Mouse (Mus musculus) gonadal fat pad, adult 2 months (tissue): ENCODE data around the gene Mrpl14. TPM values are rescaled to one million over a fixed set of nuclear protein-coding genes. Genes with fewer than 3 reads are reported as not detected.

Source experiments
- DNase-seq: peaks from one replicate; pipeline ENCODE4 v3.0.0-alpha.2; 2012; ENCODE audit warnings: low read depth
- polyA plus RNA-seq: library from polyadenylated mRNA; depleted of rRNA; stranded (reverse); fragments of >200 nt; gene quantifications from 2 replicates; pipeline ENCODE4 v1.2.3, GENCODE M21; 2012

Mrpl14 gene
- polyA plus RNA-seq, 1 experiment: 123 TPM

GRCm38 (mm10) chr17:45724574-45724921 lies 38.4 kb downstream of the Mrpl14 start:
- no peak for DNase-seq

DNA sequence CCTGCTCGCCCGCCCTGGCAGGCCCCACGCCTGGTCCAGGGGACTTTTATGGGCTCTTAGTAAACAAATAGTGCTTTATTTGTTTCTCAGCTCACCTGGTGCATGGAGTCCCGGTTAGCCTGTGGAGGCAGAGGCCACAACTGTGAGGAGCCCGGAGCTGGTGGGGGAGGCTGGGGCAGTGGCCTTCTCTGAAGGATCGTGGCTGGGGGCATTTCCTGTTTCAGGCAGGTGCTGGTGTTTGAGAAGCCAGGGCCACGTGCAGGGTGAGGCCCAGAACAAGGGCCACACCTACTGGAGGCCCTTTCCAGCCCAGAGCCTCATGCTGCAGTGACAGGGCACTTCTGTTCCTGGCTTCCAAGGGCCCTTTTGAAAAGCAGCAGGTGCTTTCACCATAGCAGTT lies 40.1 kb downstream of the Mrpl14 start:
- DNase-seq: no peak

DNA sequence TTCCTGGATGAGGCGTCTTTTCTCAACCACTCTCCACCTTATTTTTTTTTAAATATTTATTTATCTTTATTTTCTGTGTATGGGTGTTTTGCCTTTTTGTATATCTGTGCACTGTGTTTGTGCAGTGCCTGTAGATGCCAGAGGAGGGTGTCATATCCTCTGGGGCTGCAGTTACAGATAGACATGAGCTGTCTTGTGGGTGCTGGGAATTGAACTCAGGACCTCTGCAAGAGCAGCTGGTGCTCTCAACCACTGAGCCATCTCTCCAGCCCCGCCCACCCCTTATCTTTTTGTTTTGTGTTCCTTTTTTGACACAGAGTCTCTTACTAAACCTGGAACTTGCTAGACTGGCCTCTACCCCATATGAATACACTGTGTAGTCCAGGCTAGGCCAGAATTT lies 41.4 kb downstream of the Mrpl14 start:
- no peak for DNase-seq

- DNase-seq: no peak
Measured at GRCm38 (mm10) chr17:45727983-45728723, 42.0 kb downstream of the Mrpl14 start.

DNA sequence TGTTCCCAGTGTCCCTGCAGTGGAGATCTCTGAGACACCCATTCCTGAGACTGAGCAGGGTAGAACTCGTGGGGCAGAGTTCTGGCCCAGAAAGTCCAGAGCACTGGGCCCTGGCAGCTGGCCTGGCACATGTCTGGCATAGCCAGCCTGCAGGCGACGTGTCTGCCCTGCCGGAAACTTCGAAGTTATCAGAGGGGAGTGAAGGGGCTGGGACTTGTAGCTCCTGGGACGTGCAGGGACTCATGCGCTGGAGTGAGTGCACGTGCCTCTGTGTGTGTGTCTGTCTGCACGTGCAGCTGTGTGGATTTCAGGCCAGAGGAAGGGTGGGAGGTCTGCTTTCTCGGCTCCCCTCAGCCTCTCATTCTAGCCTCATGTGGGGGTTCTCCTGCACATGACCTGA lies 43.3 kb downstream of the Mrpl14 start:
- no peak for DNase-seq

DNA sequence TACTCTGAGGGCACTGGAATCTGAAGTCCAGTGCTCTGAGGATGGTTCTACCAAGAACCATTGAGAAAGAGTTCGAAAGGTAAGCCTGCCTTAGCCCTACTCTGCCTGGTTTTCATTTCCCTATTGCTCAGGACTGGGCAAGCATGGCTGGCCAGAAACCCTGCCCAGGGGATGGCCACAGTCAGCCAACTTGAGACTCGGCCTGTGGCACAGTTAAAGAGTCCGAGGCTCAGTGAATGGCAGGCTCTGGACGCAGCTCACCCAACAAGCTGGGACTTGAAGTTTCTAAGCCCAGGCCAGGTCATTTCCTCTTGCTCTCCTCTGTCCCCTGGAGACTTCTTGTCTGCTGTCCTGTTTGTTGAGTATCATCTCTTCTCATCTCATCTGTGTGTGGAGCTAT lies 44.6 kb downstream of the Mrpl14 start:
- no peak for DNase-seq

GRCm38 (mm10) chr17:45731172-45731864 lies 45.2 kb downstream of the Mrpl14 start:
- no peak for DNase-seq

DNA sequence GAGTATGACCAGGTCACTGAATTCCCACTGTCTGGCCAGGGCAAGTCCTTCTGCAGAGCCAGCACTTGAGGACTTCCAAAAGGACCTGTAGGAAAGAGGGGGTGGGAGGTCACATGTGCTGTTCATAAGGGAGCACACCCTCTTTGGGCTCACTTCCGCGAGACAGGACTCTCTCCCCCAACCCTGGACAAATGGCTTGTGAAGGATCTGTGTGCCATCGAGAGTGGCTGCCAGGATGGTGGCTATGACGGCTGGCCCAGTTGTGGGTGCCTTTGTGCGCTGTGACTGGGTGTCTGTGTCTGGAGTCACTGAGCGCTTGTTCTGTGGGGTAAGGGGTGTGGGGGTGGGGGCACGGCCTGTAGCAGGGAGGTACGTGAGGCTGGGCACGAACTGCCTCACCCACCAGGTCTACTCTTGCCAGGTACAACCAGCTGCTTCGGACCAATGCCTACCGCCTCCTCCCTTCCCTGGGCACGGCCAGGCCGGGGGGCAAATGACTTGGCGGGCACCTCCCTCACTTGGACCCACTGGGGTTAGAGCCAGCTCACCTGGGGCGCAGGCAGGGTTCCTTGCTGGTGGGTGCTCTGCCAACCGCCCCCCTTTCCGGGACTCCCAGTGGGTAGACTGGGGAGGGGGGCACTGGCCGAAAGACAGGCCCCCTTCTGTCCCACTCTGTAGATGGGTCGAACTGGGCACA lies 47.1 kb downstream of the Mrpl14 start:
- DNase-seq: no peak

- DNase-seq: no peak
Measured at GRCm38 (mm10) chr17:45733735-45734301, 47.7 kb downstream of the Mrpl14 start, which contains the start of gene 1600014C23Rik. Gene 1600014C23Rik (minus strand): TSS chr17:45733844.

DNA sequence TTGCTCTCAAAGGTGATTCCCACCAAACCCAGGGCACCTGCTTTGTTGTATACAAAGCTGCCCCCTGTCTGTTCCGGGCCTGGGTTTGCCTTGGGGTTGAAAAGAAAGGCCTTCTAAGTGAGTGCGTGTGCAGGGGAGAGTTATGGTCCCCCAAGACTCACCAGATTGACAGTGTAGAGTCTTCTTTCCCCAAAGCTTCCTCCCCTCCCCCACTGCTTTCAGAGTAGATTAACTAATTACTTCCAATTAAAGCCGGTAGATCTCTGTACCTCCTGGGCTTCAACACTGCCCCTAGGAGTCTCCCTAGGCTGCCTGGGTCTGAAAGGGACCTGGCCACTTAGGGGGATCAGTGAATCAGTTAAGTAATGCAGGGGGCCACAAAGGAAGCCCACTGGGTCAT lies 48.2 kb downstream of the Mrpl14 start:
- DNase-seq: no peak

GRCm38 (mm10) chr17:45734881-45735280 lies 48.8 kb downstream of the Mrpl14 start:
- DNase-seq: no peak

DNA sequence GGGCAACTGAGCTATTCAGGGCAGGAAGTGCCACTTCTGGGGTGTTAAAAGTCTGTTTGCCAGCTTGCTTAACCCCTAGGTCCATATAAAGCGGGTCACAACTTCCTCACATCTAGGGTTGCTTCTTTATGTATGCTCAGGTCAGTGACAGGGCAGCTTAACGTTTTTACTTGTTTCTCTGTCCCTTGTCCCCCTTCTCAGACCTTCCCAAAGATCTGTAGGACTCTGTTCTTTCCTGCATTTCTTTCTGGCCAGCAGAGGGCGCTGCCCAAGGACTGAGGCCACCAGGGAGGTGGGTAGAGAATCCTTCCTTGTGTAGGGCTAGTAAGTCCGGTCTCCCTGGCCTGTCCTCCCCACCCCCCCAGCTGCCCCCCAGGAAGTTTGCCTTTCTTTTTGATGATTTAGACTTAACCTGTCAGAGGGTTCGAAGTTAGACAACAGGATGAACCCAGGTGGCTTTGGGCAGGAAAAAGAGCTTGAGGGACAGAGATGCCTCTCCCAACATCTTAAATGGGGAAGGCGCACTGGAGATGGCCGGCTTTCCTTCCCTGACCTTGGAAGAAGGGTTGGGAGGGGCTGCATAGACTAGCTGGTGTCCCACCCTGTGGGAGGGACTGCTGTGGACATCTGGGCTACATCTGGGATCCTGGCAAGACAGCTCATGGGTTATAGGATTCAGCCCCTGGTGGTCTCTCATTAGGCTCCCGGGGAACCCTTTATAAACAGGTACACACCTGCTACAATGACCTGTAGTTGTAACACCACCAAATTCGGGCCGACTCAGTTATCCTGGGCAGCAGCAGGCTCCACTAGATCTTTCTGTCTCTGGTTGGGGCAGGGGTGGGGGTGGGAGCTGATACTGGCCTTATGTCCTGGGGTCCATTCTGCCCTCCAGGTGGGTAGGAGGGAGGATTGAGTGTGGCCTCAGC lies 49.5 kb downstream of the Mrpl14 start:
- no peak for DNase-seq

GRCm38 (mm10) chr17:45736311-45737077 lies 50.4 kb downstream of the Mrpl14 start:
- no peak for DNase-seq

DNA sequence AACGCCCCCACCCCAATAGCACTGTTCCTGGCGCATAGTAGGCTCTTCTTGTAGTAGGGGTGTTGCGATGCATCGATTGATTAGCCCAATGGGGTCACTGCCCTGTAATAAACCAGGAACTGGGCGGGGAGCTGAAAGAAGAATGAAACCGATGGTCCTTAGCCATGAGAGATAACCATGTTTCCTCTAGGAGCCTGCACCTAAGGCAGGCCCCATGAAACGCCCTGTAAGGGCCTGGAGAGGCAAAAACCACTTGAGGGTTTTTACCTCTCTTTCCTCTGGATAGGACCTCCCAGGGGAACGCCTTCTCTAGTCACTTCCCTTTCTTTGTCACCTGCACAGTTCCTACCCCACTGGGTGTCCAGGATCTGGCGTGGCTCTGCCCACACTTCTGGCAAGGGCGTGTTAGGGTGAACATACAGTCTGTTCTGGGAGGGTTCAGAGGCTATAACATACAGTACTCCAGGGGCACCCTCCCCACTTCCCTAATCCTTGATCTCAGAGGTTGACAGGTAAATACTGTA lies 51.0 kb downstream of the Mrpl14 start:
- no peak for DNase-seq

DNA sequence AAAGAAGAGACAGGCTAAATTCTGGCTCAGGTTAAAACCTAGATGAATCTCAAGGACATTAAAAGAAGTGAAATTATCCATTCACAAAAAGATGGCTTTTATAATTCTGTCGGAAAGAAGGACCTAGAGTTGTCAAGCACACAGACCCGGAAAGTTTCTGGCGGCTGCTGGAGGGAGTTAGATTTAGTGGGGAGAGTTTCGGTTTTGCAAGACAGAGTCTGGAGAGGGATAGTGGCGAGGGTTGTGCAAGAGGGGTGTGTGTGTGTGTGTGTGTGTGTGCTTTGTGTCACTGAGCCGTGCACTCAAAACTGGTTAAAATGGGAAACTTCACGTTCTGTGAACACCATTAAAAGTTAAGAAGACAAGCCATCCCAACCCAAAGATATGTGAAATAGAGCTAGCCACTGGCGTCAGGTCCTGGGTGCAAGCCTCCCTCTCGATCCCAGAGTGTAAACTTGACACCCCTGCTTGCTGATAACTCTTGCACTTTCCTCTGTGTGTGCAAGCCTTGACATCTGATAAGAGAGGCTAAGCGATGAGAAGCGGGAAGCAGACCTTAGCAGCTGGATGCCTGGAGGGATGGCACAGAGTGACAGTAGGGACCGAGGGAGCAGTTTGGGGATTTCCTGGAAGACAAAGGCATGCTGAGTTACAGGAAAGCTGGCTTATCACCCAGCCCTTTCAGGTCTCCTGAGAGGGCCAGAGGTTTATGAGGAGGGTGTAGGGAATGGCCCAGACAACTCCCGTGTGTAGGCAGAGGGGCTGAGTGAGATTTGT lies 56.4 kb downstream of the Mrpl14 start:
- no peak for DNase-seq

GRCm38 (mm10) chr17:45745629-45746028 lies 59.5 kb downstream of the Mrpl14 start:
- DNase-seq: no peak

DNA sequence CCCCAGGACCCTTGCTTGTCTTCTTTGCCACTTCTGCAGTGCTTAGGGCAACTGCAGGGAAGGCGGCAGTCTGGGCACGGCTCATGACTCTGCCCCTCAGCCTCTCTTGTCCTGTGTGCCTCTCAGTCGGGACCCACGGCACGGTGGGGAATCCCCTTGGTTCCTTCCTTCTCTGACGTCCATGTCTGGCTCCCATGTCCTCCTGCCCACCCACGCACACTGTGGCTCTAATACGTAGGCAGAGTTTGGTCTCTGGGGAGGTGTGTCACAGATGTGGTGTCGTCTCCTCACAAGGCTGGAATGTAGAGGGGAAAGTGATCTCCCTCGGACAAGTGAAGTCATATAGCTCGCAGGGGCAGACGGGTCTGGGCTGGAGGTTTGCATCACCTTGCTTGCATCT lies 60.6 kb downstream of the Mrpl14 start:
- DNase-seq: no peak

GRCm38 (mm10) chr17:45747293-45747692 lies 61.2 kb downstream of the Mrpl14 start:
- DNase-seq: no peak
